Mouse (Mus musculus): ENCODE measurements around the gene Rps18. TPM values are rescaled to one million over a fixed set of nuclear protein-coding genes. Genes with fewer than 3 reads are reported as not detected.

Gene Rps18
- polyA plus RNA-seq, 1 experiment: 287 TPM

- no peaks in the 10 kb centered on the region for H3K36me3 ChIP-seq (ENCODE audit: control insufficient read depth, insufficient read depth)
- H3ac ChIP-seq (ENCODE audit: control insufficient read depth, insufficient read length): no peak overlapping the region
- TF ChIP-seq TCF3 (IDR thresholded peaks at IDR 0.05; ENCODE audit: insufficient read length, low read depth) (no peak), REST (IDR thresholded peaks at IDR 0.05; ENCODE audit: insufficient read depth, insufficient read length) (no peak), MYOD1 (IDR thresholded peaks at IDR 0.05; ENCODE audit: control insufficient read depth in 1 of 3, insufficient read length in 2 of 3, low read depth in 2 of 3) (no peak), USF1 (IDR thresholded peaks at IDR 0.05; ENCODE audit: low read depth) (no peak), TCF12 (IDR thresholded peaks at IDR 0.05; ENCODE audit: insufficient read depth, poor library complexity, severe bottlenecking) (no peak), CEBPB (IDR thresholded peaks at IDR 0.05; ENCODE audit: insufficient read depth, poor library complexity, severe bottlenecking) (no peak), MYOG (IDR thresholded peaks at IDR 0.05; ENCODE audit: control insufficient read depth in 1 of 3, insufficient read depth in 1 of 3, insufficient read length in 2 of 3, low read depth in 2 of 3) (no peak), POLR2A (IDR thresholded peaks at IDR 0.05; ENCODE audit: insufficient read length, low read depth) (no peak), POLR2AphosphoS2 (IDR thresholded peaks at IDR 0.05; ENCODE audit: insufficient read length, low read depth) (no peak), E2F4 (IDR thresholded peaks at IDR 0.05; ENCODE audit: insufficient read depth) (no peak), MAX (IDR thresholded peaks at IDR 0.05; ENCODE audit: low read depth) (no peak), SRF (IDR thresholded peaks at IDR 0.05; ENCODE audit: control insufficient read depth, insufficient read length, low read depth) (no peak)
These were observed 9.5 kb upstream of the Rps18 start for GRCm38 (mm10) chr17:33965082-33965845.

GRCm38 (mm10) chr17:33962876-33963275, 7.1 kb upstream of the Rps18 start:
- H3K27me3 ChIP-seq (ENCODE audit: control insufficient read depth, insufficient read depth, insufficient read length): no peaks in the 10 kb centered on the region
- TF ChIP-seq SRF (IDR thresholded peaks at IDR 0.05; ENCODE audit: control insufficient read depth, insufficient read length, low read depth) (no peak), TCF12 (IDR thresholded peaks at IDR 0.05; ENCODE audit: insufficient read depth, poor library complexity, severe bottlenecking) (no peak), CEBPB (IDR thresholded peaks at IDR 0.05; ENCODE audit: insufficient read depth, poor library complexity, severe bottlenecking) (no peak), POLR2AphosphoS2 (IDR thresholded peaks at IDR 0.05; ENCODE audit: insufficient read length, low read depth) (no peak), E2F4 (IDR thresholded peaks at IDR 0.05; ENCODE audit: insufficient read depth) (no peak), USF1 (IDR thresholded peaks at IDR 0.05; ENCODE audit: low read depth) (no peak), MYOG (IDR thresholded peaks at IDR 0.05; ENCODE audit: control insufficient read depth in 1 of 3, insufficient read depth in 1 of 3, insufficient read length in 2 of 3, low read depth in 2 of 3) (no peak), POLR2A (IDR thresholded peaks at IDR 0.05; ENCODE audit: insufficient read length, low read depth) (no peak)
- H3K4me2 ChIP-seq (ENCODE audit: low read depth): no peak overlapping the region
- H3K79me2 ChIP-seq (ENCODE audit: control insufficient read depth, insufficient read depth): no peaks in the 10 kb centered on the region
- H3K4me3 ChIP-seq: no peak overlapping the region
- H3ac ChIP-seq (ENCODE audit: control insufficient read depth, insufficient read length): no peak overlapping the region
- H3K36me3 ChIP-seq (ENCODE audit: control insufficient read depth, insufficient read depth): no peaks in the 10 kb centered on the region

More at GRCm38 (mm10) chr17:33965082-33965845, 9.5 kb upstream of the Rps18 start:
- Histone ChIP-seq H3K27me3 (ENCODE audit: control insufficient read depth, insufficient read depth, insufficient read length) (no peaks in the 10 kb centered on the region), H3K79me2 (ENCODE audit: control insufficient read depth, insufficient read depth) (no peaks in the 10 kb centered on the region), H3K4me3 (no peak overlapping the region), H3K4me2 (ENCODE audit: low read depth) (no peak overlapping the region)

- no peak for TF ChIP-seq TCF12 (IDR thresholded peaks at IDR 0.05; ENCODE audit: insufficient read depth, poor library complexity, severe bottlenecking)
- TF ChIP-seq POLR2A (IDR thresholded peaks at IDR 0.05; ENCODE audit: insufficient read length, low read depth): no peak
- no peak for TF ChIP-seq TCF3 (IDR thresholded peaks at IDR 0.05; ENCODE audit: insufficient read length, low read depth)
- no peak for TF ChIP-seq MAX (IDR thresholded peaks at IDR 0.05; ENCODE audit: low read depth)
- no peak for TF ChIP-seq REST (IDR thresholded peaks at IDR 0.05; ENCODE audit: insufficient read depth, insufficient read length)
- TF ChIP-seq USF1 (IDR thresholded peaks at IDR 0.05; ENCODE audit: low read depth): no peak
- no peak for TF ChIP-seq MYOG (IDR thresholded peaks at IDR 0.05; ENCODE audit: control insufficient read depth in 1 of 3, insufficient read depth in 1 of 3, insufficient read length in 2 of 3, low read depth in 2 of 3)
- TF ChIP-seq MYOD1 (IDR thresholded peaks at IDR 0.05; ENCODE audit: control insufficient read depth in 1 of 3, insufficient read length in 2 of 3, low read depth in 2 of 3): no peak
- no peak for TF ChIP-seq SRF (IDR thresholded peaks at IDR 0.05; ENCODE audit: control insufficient read depth, insufficient read length, low read depth)
- TF ChIP-seq POLR2AphosphoS2 (IDR thresholded peaks at IDR 0.05; ENCODE audit: insufficient read length, low read depth): no peak
- no peak for TF ChIP-seq CEBPB (IDR thresholded peaks at IDR 0.05; ENCODE audit: insufficient read depth, poor library complexity, severe bottlenecking)
- H3ac ChIP-seq (ENCODE audit: control insufficient read depth, insufficient read length): no peak overlapping the region
- H3K36me3 ChIP-seq (ENCODE audit: control insufficient read depth, insufficient read depth): no peaks in the 10 kb centered on the region
These were observed 4.1 kb upstream of the Rps18 start for GRCm38 (mm10) chr17:33959948-33960347.

GRCm38 (mm10) chr17:33959135-33959534, 3.3 kb upstream of the Rps18 start:
- Histone ChIP-seq H3K4me2 (ENCODE audit: low read depth) (no peak overlapping the region), H3K27me3 (ENCODE audit: control insufficient read depth, insufficient read depth, insufficient read length) (no peaks in the 10 kb centered on the region), H3K36me3 (ENCODE audit: control insufficient read depth, insufficient read depth) (peaks cover 5% of the 10 kb centered on the region), H3ac (ENCODE audit: control insufficient read depth, insufficient read length) (no peak overlapping the region), H3K4me3 (no peak overlapping the region), H3K79me2 (ENCODE audit: control insufficient read depth, insufficient read depth) (peaks cover 18% of the 10 kb centered on the region)
- TF ChIP-seq POLR2A (IDR thresholded peaks at IDR 0.05; ENCODE audit: insufficient read length, low read depth) (no peak), MAX (IDR thresholded peaks at IDR 0.05; ENCODE audit: low read depth) (no peak), SRF (IDR thresholded peaks at IDR 0.05; ENCODE audit: control insufficient read depth, insufficient read length, low read depth) (no peak), USF1 (IDR thresholded peaks at IDR 0.05; ENCODE audit: low read depth) (no peak), TCF3 (IDR thresholded peaks at IDR 0.05; ENCODE audit: insufficient read length, low read depth) (no peak), REST (IDR thresholded peaks at IDR 0.05; ENCODE audit: insufficient read depth, insufficient read length) (no peak), CEBPB (IDR thresholded peaks at IDR 0.05; ENCODE audit: insufficient read depth, poor library complexity, severe bottlenecking) (no peak), E2F4 (IDR thresholded peaks at IDR 0.05; ENCODE audit: insufficient read depth) (no peak), MYOG (IDR thresholded peaks at IDR 0.05; ENCODE audit: control insufficient read depth in 1 of 3, insufficient read depth in 1 of 3, insufficient read length in 2 of 3, low read depth in 2 of 3) (no peak), TCF12 (IDR thresholded peaks at IDR 0.05; ENCODE audit: insufficient read depth, poor library complexity, severe bottlenecking) (no peak), POLR2AphosphoS2 (IDR thresholded peaks at IDR 0.05; ENCODE audit: insufficient read length, low read depth) (no peak), MYOD1 (IDR thresholded peaks at IDR 0.05; ENCODE audit: control insufficient read depth in 1 of 3, insufficient read length in 2 of 3, low read depth in 2 of 3) (no peak)

More at GRCm38 (mm10) chr17:33959948-33960347, 4.1 kb upstream of the Rps18 start:
- H3K27me3 ChIP-seq (ENCODE audit: control insufficient read depth, insufficient read depth, insufficient read length): no peaks in the 10 kb centered on the region
- peaks cover 10% of the 10 kb centered on the region for H3K79me2 ChIP-seq (ENCODE audit: control insufficient read depth, insufficient read depth)
- H3K4me3 ChIP-seq: no peak overlapping the region
- no peak overlapping the region for H3K4me2 ChIP-seq (ENCODE audit: low read depth)
